Mouse (Mus musculus) myocyte (in vitro differentiated cells): ENCODE results near the gene Cdhr1. TPM values are rescaled to one million over a fixed set of nuclear protein-coding genes. Genes with fewer than 3 reads are reported as not detected.

Experiments used
- H3K27me3 ChIP-seq: one replicate; pipeline ENCODE4 v1.6.1; 2011; ENCODE audit not compliant: control insufficient read depth, insufficient read depth, insufficient read length
- H3K36me3 ChIP-seq: one replicate; pipeline ENCODE4 v1.6.1; 2011; ENCODE audit not compliant: control insufficient read depth, insufficient read depth
- H3K4me2 ChIP-seq: one replicate; pipeline ENCODE4 v1.6.1; 2011; ENCODE audit warnings: low read depth, control low read depth
- H3K4me3 ChIP-seq: one replicate; pipeline ENCODE4 v1.5.1; 2011; ENCODE audit warnings: mild to moderate bottlenecking, control low read depth, moderate library complexity
- H3K79me2 ChIP-seq: one replicate; pipeline ENCODE4 v1.6.1; 2011; ENCODE audit not compliant: control insufficient read depth, insufficient read depth
- H3ac ChIP-seq: one replicate; pipeline ENCODE4 v1.6.1; 2011; ENCODE audit not compliant: control insufficient read depth, insufficient read length
- CEBPB ChIP-seq: IDR thresholded peaks from 2 replicates; pipeline ENCODE4 v1.6.1; 2011; ENCODE audit warnings: mild to moderate bottlenecking, moderate library complexity; ENCODE audit not compliant: poor library complexity, insufficient read depth, severe bottlenecking
- E2F4 ChIP-seq: IDR thresholded peaks from one replicate; pipeline ENCODE4 v1.6.1; 2011; ENCODE audit warnings: mild to moderate bottlenecking, control low read depth, moderate library complexity; ENCODE audit not compliant: insufficient read depth
- MAX ChIP-seq: IDR thresholded peaks from one replicate; pipeline ENCODE4 v1.6.1; 2011; ENCODE audit warnings: low read depth, mild to moderate bottlenecking, control low read depth
- MYOD1 ChIP-seq, 3 experiments: IDR thresholded peaks; one replicate each; pipeline ENCODE4 v1.6.1; 2011; ENCODE audit warnings: control low read depth in 2 of 3, low read depth in 2 of 3, mild to moderate bottlenecking in 2 of 3, moderate library complexity in 1 of 3; ENCODE audit not compliant: insufficient read length in 2 of 3, control insufficient read depth in 1 of 3
- MYOG ChIP-seq, 3 experiments: IDR thresholded peaks; one replicate each; pipeline ENCODE4 v1.6.1; 2011; ENCODE audit warnings: control low read depth in 2 of 3, low read depth in 2 of 3, mild to moderate bottlenecking in 2 of 3; ENCODE audit not compliant: insufficient read length in 2 of 3, control insufficient read depth in 1 of 3, insufficient read depth in 1 of 3
- POLR2A ChIP-seq: IDR thresholded peaks from one replicate; pipeline ENCODE4 v1.6.1; 2011; ENCODE audit warnings: low read depth, mild to moderate bottlenecking, control low read depth, moderate library complexity; ENCODE audit not compliant: insufficient read length
- POLR2AphosphoS2 ChIP-seq: IDR thresholded peaks from one replicate; pipeline ENCODE4 v1.6.1; 2011; ENCODE audit warnings: low read depth, control low read depth; ENCODE audit not compliant: insufficient read length
- SRF ChIP-seq: IDR thresholded peaks from one replicate; pipeline ENCODE4 v1.6.1; 2011; ENCODE audit warnings: low read depth; ENCODE audit not compliant: control insufficient read depth, insufficient read length
- TCF12 ChIP-seq: IDR thresholded peaks from one replicate; pipeline ENCODE4 v1.6.1; 2011; ENCODE audit warnings: mild to moderate bottlenecking, control low read depth; ENCODE audit not compliant: poor library complexity, insufficient read depth, severe bottlenecking
- TCF3 ChIP-seq: IDR thresholded peaks from one replicate; pipeline ENCODE4 v1.6.1; 2011; ENCODE audit warnings: low read depth, control low read depth; ENCODE audit not compliant: insufficient read length
- USF1 ChIP-seq: IDR thresholded peaks from one replicate; pipeline ENCODE4 v1.6.1; 2011; ENCODE audit warnings: low read depth, mild to moderate bottlenecking, control low read depth, moderate library complexity
- polyA plus RNA-seq: library from polyadenylated mRNA; unstranded; fragments of >200 nt; fragmentation: generic; extraction: Trizol; gene quantifications from one replicate; pipeline ENCODE4 v1.2.1, GENCODE M21; 2012; ENCODE audit warnings: missing spikeins

Gene Cdhr1
- polyA plus RNA-seq, 1 experiment: 0.19 TPM

GRCm38 (mm10) chr14:37134304-37135126, 36.4 kb upstream of the Cdhr1 start:
- peak overlapping the region; percentile 72 for H3K4me2 ChIP-seq
- TF ChIP-seq MYOG (IDR thresholded peaks at IDR 0.05; ENCODE audit: control insufficient read depth in 1 of 3, insufficient read depth in 1 of 3, insufficient read length in 2 of 3, low read depth in 2 of 3) (peak in 1 of 3 experiments; percentile 1), CEBPB (peak; percentile 93), MAX (no peak)
- H3K27me3 ChIP-seq: no peaks in the 10 kb centered on the region
- peaks cover 24% of the 10 kb centered on the region for H3K36me3 ChIP-seq
- H3K79me2 ChIP-seq: peaks cover 37% of the 10 kb centered on the region
- peak overlapping the region; percentile 86 for H3K4me3 ChIP-seq
- peak overlapping the region; percentile 89 for H3ac ChIP-seq

GRCm38 (mm10) chr14:37127652-37128051, 29.5 kb upstream of the Cdhr1 start:
- H3K4me2 ChIP-seq: no peak overlapping the region
- H3ac ChIP-seq: no peak overlapping the region
- no peak overlapping the region for H3K4me3 ChIP-seq
- H3K79me2 ChIP-seq: peaks cover 15% of the 10 kb centered on the region
- peaks cover 87% of the 10 kb centered on the region for H3K36me3 ChIP-seq
- no peaks in the 10 kb centered on the region for H3K27me3 ChIP-seq
- TF ChIP-seq USF1 (no peak), E2F4 (no peak), POLR2AphosphoS2 (no peak), TCF3 (no peak)

GRCm38 (mm10) chr14:37119233-37119632, 21.1 kb upstream of the Cdhr1 start:
- Histone ChIP-seq H3K4me3 (no peak overlapping the region), H3K27me3 (no peaks in the 10 kb centered on the region), H3K79me2 (no peaks in the 10 kb centered on the region), H3K4me2 (no peak overlapping the region), H3ac (no peak overlapping the region), H3K36me3 (peaks cover 55% of the 10 kb centered on the region)
- TF ChIP-seq USF1 (no peak), POLR2AphosphoS2 (peak; percentile 59)

GRCm38 (mm10) chr14:37113922-37114321, 15.8 kb upstream of the Cdhr1 start, which contains the start of gene 2610528A11Rik:
2610528A11Rik (minus strand) TSS chr14:37114022.
- Histone ChIP-seq H3ac (no peak within 1 kb of the TSS), H3K36me3 (peaks cover 3% of the 10 kb centered on the region), H3K4me3 (no peak within 1 kb of the TSS), H3K27me3 (no peaks in the 10 kb centered on the region), H3K79me2 (no peaks in the 10 kb centered on the region), H3K4me2 (no peak within 1 kb of the TSS)
- TF ChIP-seq MYOG (IDR thresholded peaks at IDR 0.05; ENCODE audit: control insufficient read depth in 1 of 3, insufficient read depth in 1 of 3, insufficient read length in 2 of 3, low read depth in 2 of 3) (no peak), CEBPB (no peak), MAX (no peak), SRF (no peak), USF1 (no peak), E2F4 (no peak), POLR2AphosphoS2 (no peak), MYOD1 (IDR thresholded peaks at IDR 0.05; ENCODE audit: control insufficient read depth in 1 of 3, insufficient read length in 2 of 3, low read depth in 2 of 3) (no peak), TCF3 (no peak), TCF12 (no peak)

GRCm38 (mm10) chr14:37112931-37113330, 14.8 kb upstream of the Cdhr1 start:
- Histone ChIP-seq H3K36me3 (no peaks in the 10 kb centered on the region), H3ac (no peak overlapping the region), H3K79me2 (no peaks in the 10 kb centered on the region), H3K4me3 (no peak overlapping the region), H3K4me2 (no peak overlapping the region), H3K27me3 (no peaks in the 10 kb centered on the region)
- TF ChIP-seq E2F4: no peak
- no peak for TF ChIP-seq SRF
- TF ChIP-seq TCF12: no peak
- TF ChIP-seq POLR2A: no peak

- H3K4me3 ChIP-seq: no peak overlapping the region
- H3ac ChIP-seq: no peak overlapping the region
- H3K4me2 ChIP-seq: no peak overlapping the region
- no peaks in the 10 kb centered on the region for H3K36me3 ChIP-seq
- H3K79me2 ChIP-seq: no peaks in the 10 kb centered on the region
- TF ChIP-seq E2F4: no peak
- no peak for TF ChIP-seq USF1
- TF ChIP-seq POLR2AphosphoS2: no peak
- no peak for TF ChIP-seq TCF3
- no peak for TF ChIP-seq CEBPB
- TF ChIP-seq MAX: no peak
- TF ChIP-seq SRF: no peak
- no peaks in the 10 kb centered on the region for H3K27me3 ChIP-seq
These were observed 13.2 kb upstream of the Cdhr1 start for GRCm38 (mm10) chr14:37111371-37111770.
